Mouse (Mus musculus): ENCODE data around the gene Mrpl20. TPM values are rescaled to one million over a fixed set of nuclear protein-coding genes. Genes with fewer than 3 reads are reported as not detected.

Mrpl20 gene
- total and polyA plus RNA-seq, 3 experiments, result 336 to 346 TPM; not detected in 1

GRCm38 (mm10) chr4:155759862-155760612 lies 42.6 kb upstream of the Mrpl20 start:
- peaks cover 4 to 16% of the 10 kb centered on the region in 2 experiments for H3K4me1 ChIP-seq (ENCODE audit: control insufficient read depth in 1 of 2, insufficient read depth in 2 of 2, low read length in 2 of 2)
- DNase-seq (ENCODE audit: low read depth, low spot score), result peak; percentile 75
- H3K27ac ChIP-seq (ENCODE audit: control insufficient read depth, low read depth, low read length), result peak overlapping the region; percentile 53

GRCm38 (mm10) chr4:155760613-155761355 lies 41.9 kb upstream of the Mrpl20 start, which contains the start of gene Atad3a:
Atad3a (minus strand) TSS chr4:155761093.
- Histone ChIP-seq H3K9ac (ENCODE audit: control insufficient read depth, low read depth, low read length, poor library complexity, severe bottlenecking) (peak within 1 kb of the TSS; percentile 92), H3K4me3 (ENCODE audit: control insufficient read depth in 1 of 2, insufficient read depth in 1 of 2, low read depth in 2 of 2, low read length in 2 of 2) (peak within 1 kb of the TSS; percentile 89 to 91), H3K9me3 (replicated peaks; ENCODE audit: insufficient read depth, low read length) (no peaks in the 10 kb centered on the region), H3K79me2 (ENCODE audit: control insufficient read depth, insufficient read depth, low read length, poor library complexity) (peaks cover 44% of the 10 kb centered on the region), H3K36me3 (ENCODE audit: control insufficient read depth in 1 of 2, insufficient read depth in 2 of 2, low read length in 2 of 2) (peaks cover under 1 to 18% of the 10 kb centered on the region in 2 experiments), H3K4me1 (ENCODE audit: control insufficient read depth in 1 of 2, insufficient read depth in 2 of 2, low read length in 2 of 2) (peaks cover 4 to 16% of the 10 kb centered on the region in 2 experiments), H3K27me3 (ENCODE audit: control insufficient read depth in 1 of 2, insufficient read depth in 2 of 2, low read length in 2 of 2) (no peaks in the 10 kb centered on the region), H3K27ac (ENCODE audit: control insufficient read depth, low read depth, low read length) (peak within 1 kb of the TSS; percentile 63)
- DNase-seq (ENCODE audit: low read depth, low spot score), result peak; percentile 99
- TF ChIP-seq CHD1 (IDR thresholded peaks at IDR 0.05; ENCODE audit: low read depth, low read length) (peak; percentile 7; the same call in 1 of the 2 replicates), TCF12 (IDR thresholded peaks at IDR 0.05; ENCODE audit: low read depth, low read length) (peak; percentile 64), TBP (IDR thresholded peaks at IDR 0.05; ENCODE audit: low read depth, low read length) (peak; percentile 77), SIN3A (IDR thresholded peaks at IDR 0.05; ENCODE audit: low read length) (peak; percentile 90), ZMIZ1 (IDR thresholded peaks at IDR 0.05; ENCODE audit: low read depth, low read length) (peak; percentile 79), RAD21 (IDR thresholded peaks at IDR 0.05; ENCODE audit: low read depth, low read length) (no peak), GATA1 (IDR thresholded peaks at IDR 0.05; ENCODE audit: low read depth, low read length) (no peak), MXI1 (IDR thresholded peaks at IDR 0.05; ENCODE audit: low read depth, low read length) (peak; percentile 97), ELF1 (IDR thresholded peaks at IDR 0.05; ENCODE audit: low read depth, low read length) (peak; percentile 85), GABPA (IDR thresholded peaks at IDR 0.05; ENCODE audit: low read depth, low read length) (no peak), MYB (IDR thresholded peaks at IDR 0.05; ENCODE audit: low read depth, low read length) (no peak), ZNF384 (IDR thresholded peaks at IDR 0.05; ENCODE audit: low read depth, low read length) (peak; percentile 100), MYC (IDR thresholded peaks at IDR 0.05; ENCODE audit: low read depth, low read length) (peak; percentile 95), USF1 (IDR thresholded peaks at IDR 0.05; ENCODE audit: low read depth, low read length) (peak; percentile 39; the same call in 1 of the 2 replicates), NELFE (IDR thresholded peaks at IDR 0.05; ENCODE audit: low read depth, low read length) (peak; percentile 94), NRF1 (IDR thresholded peaks at IDR 0.05; ENCODE audit: insufficient read depth, low read depth, low read length, poor library complexity, severe bottlenecking) (peak; percentile 93), POLR2A (IDR thresholded peaks at IDR 0.05; ENCODE audit: control insufficient read depth in 1 of 2, insufficient read depth in 1 of 2, low read depth in 1 of 2, low read length in 2 of 2, poor library complexity in 1 of 2) (peak; percentile 89 to 96), EP300 (IDR thresholded peaks at IDR 0.05; ENCODE audit: low read depth in 1 of 2, low read length in 2 of 2) (no peak), MAX (IDR thresholded peaks at IDR 0.05; ENCODE audit: low read length) (peak; percentile 96), ETS1 (IDR thresholded peaks at IDR 0.05; ENCODE audit: low read depth, low read length) (0 out of 2 replicates have a peak, but pooled peaks have one; percentile 17), HCFC1 (IDR thresholded peaks at IDR 0.05; ENCODE audit: low read depth, low read length) (peak; percentile 91)

More at GRCm38 (mm10) chr4:155759862-155760612, 42.6 kb upstream of the Mrpl20 start:
- H3K27me3 ChIP-seq (ENCODE audit: control insufficient read depth in 1 of 2, insufficient read depth in 2 of 2, low read length in 2 of 2), result no peaks in the 10 kb centered on the region
- peaks cover 5 to 18% of the 10 kb centered on the region in 2 experiments for H3K36me3 ChIP-seq (ENCODE audit: control insufficient read depth in 1 of 2, insufficient read depth in 2 of 2, low read length in 2 of 2)
- no peak for TF ChIP-seq TAL1 (IDR thresholded peaks at IDR 0.05; ENCODE audit: low read length)
- peak; percentile 82 for TF ChIP-seq MXI1 (IDR thresholded peaks at IDR 0.05; ENCODE audit: low read depth, low read length)
- peak; percentile 78; the same call in 1 of the 2 replicates for TF ChIP-seq MYC (IDR thresholded peaks at IDR 0.05; ENCODE audit: low read depth, low read length)
- TF ChIP-seq BHLHE40 (IDR thresholded peaks at IDR 0.05; ENCODE audit: borderline replicate concordance, low read depth, low read length), result peak; percentile 9; the same call in 1 of the 2 replicates
- peak; percentile 13; the same call in 1 of the 2 replicates for TF ChIP-seq NRF1 (IDR thresholded peaks at IDR 0.05; ENCODE audit: insufficient read depth, low read depth, low read length, poor library complexity, severe bottlenecking)
- TF ChIP-seq TCF12 (IDR thresholded peaks at IDR 0.05; ENCODE audit: low read depth, low read length), result no peak
- peak; percentile 73 for TF ChIP-seq MAX (IDR thresholded peaks at IDR 0.05; ENCODE audit: low read length)
- peak; percentile 70; the same call in 1 of the 2 replicates for TF ChIP-seq CHD1 (IDR thresholded peaks at IDR 0.05; ENCODE audit: low read depth, low read length)
- TF ChIP-seq SIN3A (IDR thresholded peaks at IDR 0.05; ENCODE audit: low read length), result peak; percentile 66; the same call in 1 of the 2 replicates
- no peak for TF ChIP-seq ZKSCAN1 (IDR thresholded peaks at IDR 0.05; ENCODE audit: low read depth, low read length)
- TF ChIP-seq USF1 (IDR thresholded peaks at IDR 0.05; ENCODE audit: low read depth, low read length), result 0 out of 2 replicates have a peak, but pooled peaks have one; percentile 12
- no peak for TF ChIP-seq CHD2 (IDR thresholded peaks at IDR 0.05; ENCODE audit: low read length)
- no peak; the same call in 1 of the 2 replicates for TF ChIP-seq HCFC1 (IDR thresholded peaks at IDR 0.05; ENCODE audit: low read depth, low read length)
- no peak for TF ChIP-seq GABPA (IDR thresholded peaks at IDR 0.05; ENCODE audit: low read depth, low read length)
- TF ChIP-seq POLR2AphosphoS2 (IDR thresholded peaks at IDR 0.05; ENCODE audit: low read length), result no peak
- TF ChIP-seq KAT2A (conservative IDR thresholded peaks at IDR 0.05; ENCODE audit: low read depth, low read length), result no peak
- TF ChIP-seq RAD21 (IDR thresholded peaks at IDR 0.05; ENCODE audit: low read depth, low read length), result no peak
- TF ChIP-seq CTCF (IDR thresholded peaks at IDR 0.05 in 2 of 3, conservative IDR thresholded peaks at IDR 0.05 in 1 of 3; ENCODE audit: control insufficient read depth in 1 of 3, insufficient read depth in 1 of 3, low read depth in 2 of 3, low read length in 3 of 3, poor library complexity in 1 of 3, severe bottlenecking in 1 of 3), result peak in 2 of 3 experiments; percentile 31 to 52; a peak in 4 of 6 replicates
- TF ChIP-seq ZC3H11A (IDR thresholded peaks at IDR 0.05; ENCODE audit: low read depth, low read length), result no peak
- H3K79me2 ChIP-seq (ENCODE audit: control insufficient read depth, insufficient read depth, low read length, poor library complexity), result peaks cover 47% of the 10 kb centered on the region
- H3K9ac ChIP-seq (ENCODE audit: control insufficient read depth, low read depth, low read length, poor library complexity, severe bottlenecking), result peak overlapping the region; percentile 92
- no peaks in the 10 kb centered on the region for H3K9me3 ChIP-seq (replicated peaks; ENCODE audit: insufficient read depth, low read length)
- peak overlapping the region; percentile 89 to 91 for H3K4me3 ChIP-seq (ENCODE audit: control insufficient read depth in 1 of 2, insufficient read depth in 1 of 2, low read depth in 2 of 2, low read length in 2 of 2)

Measured in MEL (cell line).